Mouse (Mus musculus) hindbrain, embryonic 13.5 days (tissue): ENCODE data around the gene Smad9. TPM values are rescaled to one million over a fixed set of nuclear protein-coding genes. Genes with fewer than 3 reads are reported as not detected.
A peak's percentile ranks its signal among the peaks of the same experiment; 100 is the strongest.

Experiments used
- ATAC-seq: fragments of 200-750 bp; cut with Nextera tagmentation; 2 replicates; pipeline ENCODE4 v1.8.0; 2017; ENCODE audit warnings: moderate TSS enrichment; ENCODE audit not compliant: low FRiP score
- H3K27ac ChIP-seq: fragments of 300-500 bp; sonication (generic); 2 replicates; pipeline ENCODE4 v1.5.1; 2015; ENCODE audit warnings: inconsistent platforms, mild to moderate bottlenecking, moderate library complexity
- H3K27me3 ChIP-seq: fragments of 300-500 bp; sonication (generic); 2 replicates; pipeline ENCODE4 v1.6.1; 2015; ENCODE audit warnings: mild to moderate bottlenecking, inconsistent platforms
- H3K36me3 ChIP-seq: fragments of 300-500 bp; sonication (generic); 2 replicates; pipeline ENCODE4 v1.6.1; 2015; ENCODE audit warnings: mild to moderate bottlenecking, inconsistent platforms
- H3K4me1 ChIP-seq: fragments of 300-500 bp; sonication (generic); replicated peaks from 2 replicates; pipeline ENCODE4 v1.6.1; 2015; ENCODE audit warnings: inconsistent platforms
- H3K4me2 ChIP-seq: fragments of 300-500 bp; sonication (generic); 2 replicates; pipeline ENCODE4 v1.6.1; 2015; ENCODE audit warnings: inconsistent platforms, mild to moderate bottlenecking, moderate library complexity
- H3K4me3 ChIP-seq: fragments of 300-500 bp; sonication (generic); 2 replicates; pipeline ENCODE4 v1.5.1; 2015; ENCODE audit warnings: mild to moderate bottlenecking, inconsistent platforms
- H3K9ac ChIP-seq: fragments of 300-500 bp; sonication (generic); 2 replicates; pipeline ENCODE4 v1.6.1; 2015; ENCODE audit warnings: mild to moderate bottlenecking, inconsistent platforms
- H3K9me3 ChIP-seq: fragments of 300-500 bp; sonication (generic); 2 replicates; pipeline ENCODE4 v1.6.1; 2016; ENCODE audit warnings: inconsistent platforms
- WGBS: fragments of 180-500 bp; shearing (Covaris S2); methylation state at CpG from one replicate; pipeline ENCODE4 v1.1.7; 2015; 5-methylcytosine and 5-hydroxymethylcytosine counted together
- polyA plus RNA-seq: library from polyadenylated mRNA; unstranded; fragments of >200 nt; fragmentation: Nextera tagmentation; extraction: Ambion mirVana; gene quantifications from 2 replicates; pipeline ENCODE4 v1.2.1, GENCODE M21; 2015

The Smad9 gene
- polyA plus RNA-seq, 1 experiment from 2014 or later, result 0.48 TPM

GRCm38 (mm10) chr3:54832491-54832890, 77.1 kb downstream of the Smad9 start:
- ATAC-seq, result no peak
- H3K9me3 ChIP-seq, result no peaks in the 10 kb centered on the region

DNA sequence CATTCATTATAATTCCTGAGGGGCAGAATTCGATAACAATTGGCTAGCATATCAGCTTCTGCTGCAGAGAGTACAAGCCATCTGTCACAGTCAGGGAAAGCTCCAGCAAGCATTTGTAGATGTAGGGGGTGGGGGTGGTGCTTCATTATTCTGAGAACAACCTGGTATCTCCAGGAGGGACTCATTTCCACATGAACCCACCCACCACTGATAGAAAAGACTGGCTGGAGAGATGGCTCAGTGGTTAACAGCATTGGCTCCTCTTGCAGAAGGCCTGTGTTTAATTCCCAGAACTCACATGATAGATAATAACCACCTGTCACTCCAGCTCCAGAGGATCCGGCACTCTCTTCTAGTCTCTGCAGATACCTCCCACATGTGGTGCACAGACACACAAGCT, 80.0 kb downstream of the Smad9 start:
- Histone ChIP-seq H3K36me3 (no peaks in the 10 kb centered on the region), H3K9me3 (no peaks in the 10 kb centered on the region), H3K4me2 (no peak overlapping the region), H3K27me3 (no peaks in the 10 kb centered on the region), H3K4me3 (no peak overlapping the region), H3K9ac (no peak overlapping the region), H3K27ac (no peak overlapping the region), H3K4me1 (no peaks in the 10 kb centered on the region; the same call in 1 of the 2 replicates)
- peak; percentile 72 for ATAC-seq
- WGBS, result 51% methylated on average over 2 of the region's 2 CpGs

More at GRCm38 (mm10) chr3:54832491-54832890, 77.1 kb downstream of the Smad9 start:
- no peak overlapping the region for H3K9ac ChIP-seq
- H3K27ac ChIP-seq, result no peak overlapping the region
- no peak overlapping the region for H3K4me2 ChIP-seq
- H3K27me3 ChIP-seq, result no peaks in the 10 kb centered on the region
- 93% methylated on average over 3 of the region's 3 CpGs for WGBS
- H3K4me3 ChIP-seq, result no peak overlapping the region
- no peaks in the 10 kb centered on the region for H3K36me3 ChIP-seq
- no peaks in the 10 kb centered on the region; the same call in 1 of the 2 replicates for H3K4me1 ChIP-seq

Other genes starting within 250 kb of the Smad9 start
- gene Supt20, start 62.8 kb upstream of the Smad9 start, polyA plus RNA-seq, result 92.5 and 94.4 TPM in 2 replicates
- 0.65 and 0.83 TPM in 2 replicates for gene Gm21958, start 41.2 kb upstream of the Smad9 start, polyA plus RNA-seq
- gene Exosc8, start 20.2 kb upstream of the Smad9 start, polyA plus RNA-seq, result 74.1 and 80.1 TPM in 2 replicates
- 48.0 and 48.2 TPM in 2 replicates for gene Alg5, start 20.0 kb upstream of the Smad9 start, polyA plus RNA-seq
- 30.9 and 38.3 TPM in 2 replicates for gene Rfxap, start 52.2 kb downstream of the Smad9 start, polyA plus RNA-seq
- 0.80 and 1.4 TPM in 2 replicates for gene Sertm1, start 160.3 kb downstream of the Smad9 start, polyA plus RNA-seq